Mouse (Mus musculus): Measurements from ENCODE around the gene Hmbs. TPM values are rescaled to one million over a fixed set of nuclear protein-coding genes. Genes with fewer than 3 reads are reported as not detected.
"Not testable (repeated sequence)": the region's sequence is repeated elsewhere in the genome, so short reads cannot be mapped to it uniquely, and the experiment has no call there.

Hmbs gene
- total and polyA plus RNA-seq, 2 experiments from 2014 or later = 38.8 to 64.3 TPM

GRCm38 (mm10) chr9:44332918-44333638 is 10.9 kb downstream of the Hmbs start:
- no peak for ATAC-seq
- H3K9me3 ChIP-seq (ENCODE audit: low read length) = no peaks in the 10 kb centered on the region
- no peak overlapping the region for H3K4me3 ChIP-seq (ENCODE audit: low read length)
- DNase-seq (ENCODE audit: low spot score) = no peak
- no peak overlapping the region for H3K27ac ChIP-seq
- H3K36me3 ChIP-seq (ENCODE audit: insufficient read depth, low read length) = peaks cover 36% of the 10 kb centered on the region
- H3K9ac ChIP-seq (replicated peaks; ENCODE audit: low read length) = no peak overlapping the region
- 94% methylated on average over 13 of the region's 13 CpGs for WGBS
- no peak overlapping the region for H3K4me2 ChIP-seq (ENCODE audit: low read depth, low read length)
- peaks cover 3% of the 10 kb centered on the region; the same call in 1 of the 2 replicates for H3K4me1 ChIP-seq (ENCODE audit: insufficient read depth, low read length)
- no peak for TF ChIP-seq CTCF (IDR thresholded peaks at IDR 0.05; ENCODE audit: low read depth)
- H3K27me3 ChIP-seq (ENCODE audit: insufficient read depth, low read length) = no peaks in the 10 kb centered on the region

GRCm38 (mm10) chr9:44330736-44331135 is 13.3 kb downstream of the Hmbs start:
- 0 out of 2 replicates have a peak, but pooled peaks cover 10% of the 10 kb centered on the region for H3K4me1 ChIP-seq (ENCODE audit: insufficient read depth, low read length)
- DNase-seq (ENCODE audit: low spot score) = no peak
- no peak overlapping the region for H3K9ac ChIP-seq (replicated peaks; ENCODE audit: low read length)
- 94% methylated on average over 6 of the region's 6 CpGs for WGBS
- no peak for TF ChIP-seq CTCF (IDR thresholded peaks at IDR 0.05; ENCODE audit: low read depth)
- H3K27me3 ChIP-seq (ENCODE audit: insufficient read depth, low read length) = no peaks in the 10 kb centered on the region
- ATAC-seq = no peak
- no peak overlapping the region for H3K27ac ChIP-seq
- peaks cover 36% of the 10 kb centered on the region for H3K36me3 ChIP-seq (ENCODE audit: insufficient read depth, low read length)
- no peak overlapping the region for H3K4me2 ChIP-seq (ENCODE audit: low read depth, low read length)
- H3K9me3 ChIP-seq (ENCODE audit: low read length) = no peaks in the 10 kb centered on the region
- no peak overlapping the region for H3K4me3 ChIP-seq (ENCODE audit: low read length)

GRCm38 (mm10) chr9:44327926-44328325 is 16.1 kb downstream of the Hmbs start:
- Histone ChIP-seq H3K4me2 (ENCODE audit: low read depth, low read length) (peak overlapping the region; percentile 76), H3K27me3 (ENCODE audit: insufficient read depth, low read length) (no peaks in the 10 kb centered on the region), H3K9me3 (ENCODE audit: low read length) (no peaks in the 10 kb centered on the region), H3K4me1 (ENCODE audit: insufficient read depth, low read length) (0 out of 2 replicates have a peak, but pooled peaks cover 10% of the 10 kb centered on the region), H3K36me3 (ENCODE audit: insufficient read depth, low read length) (peaks cover 30% of the 10 kb centered on the region), H3K27ac (no peak overlapping the region), H3K4me3 (ENCODE audit: low read length) (no peak overlapping the region; the same call in 1 of the 2 replicates), H3K9ac (replicated peaks; ENCODE audit: low read length) (no peak overlapping the region)
- TF ChIP-seq CTCF (IDR thresholded peaks at IDR 0.05; ENCODE audit: low read depth) = no peak
- 84% methylated on average over 5 of the region's 5 CpGs for WGBS
- ATAC-seq (no peak), DNase-seq (ENCODE audit: low spot score) (no peak)

GRCm38 (mm10) chr9:44327064-44327711 is 16.8 kb downstream of the Hmbs start:
- peak; percentile 28 for ATAC-seq
- Histone ChIP-seq H3K9me3 (ENCODE audit: low read length) (no peaks in the 10 kb centered on the region), H3K27ac (peak overlapping the region; percentile 85), H3K4me1 (ENCODE audit: insufficient read depth, low read length) (0 out of 2 replicates have a peak, but pooled peaks cover 10% of the 10 kb centered on the region), H3K4me3 (ENCODE audit: low read length) (peak overlapping the region; percentile 84), H3K9ac (replicated peaks; ENCODE audit: low read length) (peak overlapping the region; percentile 80), H3K4me2 (ENCODE audit: low read depth, low read length) (peak overlapping the region; percentile 76), H3K27me3 (ENCODE audit: insufficient read depth, low read length) (no peaks in the 10 kb centered on the region), H3K36me3 (ENCODE audit: insufficient read depth, low read length) (peaks cover 23% of the 10 kb centered on the region; the same call in 1 of the 2 replicates)
- no peak for DNase-seq (ENCODE audit: low spot score)
- TF ChIP-seq CTCF (IDR thresholded peaks at IDR 0.05; ENCODE audit: low read depth) = no peak
- WGBS = under 1% methylated on average over 22 of the region's 22 CpGs

GRCm38 (mm10) chr9:44326371-44327063 is 17.5 kb downstream of the Hmbs start:
- H3K4me1 ChIP-seq (ENCODE audit: insufficient read depth, low read length) = 0 out of 2 replicates have a peak, but pooled peaks cover 10% of the 10 kb centered on the region
- TF ChIP-seq CTCF (IDR thresholded peaks at IDR 0.05; ENCODE audit: low read depth) = no peak
- peaks cover 17% of the 10 kb centered on the region; the same call in 1 of the 2 replicates for H3K36me3 ChIP-seq (ENCODE audit: insufficient read depth, low read length)
- peak overlapping the region; percentile 85 for H3K27ac ChIP-seq
- peak overlapping the region; percentile 76 for H3K4me2 ChIP-seq (ENCODE audit: low read depth, low read length)
- H3K9ac ChIP-seq (replicated peaks; ENCODE audit: low read length) = peak overlapping the region; percentile 80
- H3K4me3 ChIP-seq (ENCODE audit: low read length) = peak overlapping the region; percentile 84
- H3K27me3 ChIP-seq (ENCODE audit: insufficient read depth, low read length) = no peaks in the 10 kb centered on the region
- H3K9me3 ChIP-seq (ENCODE audit: low read length) = no peaks in the 10 kb centered on the region
- peak; percentile 91 for DNase-seq (ENCODE audit: low spot score)
- under 1% methylated on average over 38 of the region's 38 CpGs for WGBS
- ATAC-seq = peak; percentile 95

- Histone ChIP-seq H3K27ac (peak within 1 kb of the TSS; percentile 85), H3K4me2 (ENCODE audit: low read depth, low read length) (peak within 1 kb of the TSS; percentile 76), H3K9me3 (ENCODE audit: low read length) (no peaks in the 10 kb centered on the region), H3K4me3 (ENCODE audit: low read length) (peak within 1 kb of the TSS; percentile 84), H3K36me3 (ENCODE audit: insufficient read depth, low read length) (peaks cover 11% of the 10 kb centered on the region; the same call in 1 of the 2 replicates), H3K9ac (replicated peaks; ENCODE audit: low read length) (peak within 1 kb of the TSS; percentile 80), H3K4me1 (ENCODE audit: insufficient read depth, low read length) (0 out of 2 replicates have a peak, but pooled peaks cover 10% of the 10 kb centered on the region), H3K27me3 (ENCODE audit: insufficient read depth, low read length) (no peaks in the 10 kb centered on the region)
- ATAC-seq (0 out of 2 replicates have a peak, but pooled peaks have one; percentile 31), DNase-seq (ENCODE audit: low spot score) (no peak)
- WGBS = 3% methylated on average over 12 of the region's 12 CpGs
- TF ChIP-seq CTCF (IDR thresholded peaks at IDR 0.05; ENCODE audit: low read depth) = no peak
Observed at GRCm38 (mm10) chr9:44325768-44326370, 18.2 kb downstream of the Hmbs start, which contains the start of gene Dpagt1. Gene Dpagt1, plus strand, starts transcription at chr9:44326019.

- not testable (repeated sequence) for H3K36me3 ChIP-seq (ENCODE audit: insufficient read depth, low read length); H3K9me3 ChIP-seq (ENCODE audit: low read length); ATAC-seq; H3K4me3 ChIP-seq (ENCODE audit: low read length); H3K4me1 ChIP-seq (ENCODE audit: insufficient read depth, low read length); DNase-seq (ENCODE audit: low spot score); H3K27me3 ChIP-seq (ENCODE audit: insufficient read depth, low read length); H3K9ac ChIP-seq (replicated peaks; ENCODE audit: low read length)
- peak overlapping the region; percentile 76 for H3K4me2 ChIP-seq (ENCODE audit: low read depth, low read length)
- WGBS = 59% methylated on average over 7 of the region's 8 CpGs
- H3K27ac ChIP-seq = peak overlapping the region; percentile 85; the same call in 1 of the 2 replicates
Observed at GRCm38 (mm10) chr9:44325032-44325767, 18.8 kb downstream of the Hmbs start.
